Mouse (Mus musculus): Measurements from ENCODE around the gene Cilp2.

- no peak for TF ChIP-seq ZNF384 (IDR thresholded peaks at IDR 0.05; ENCODE audit: low read depth, low read length)
- no peak for TF ChIP-seq MAFK (IDR thresholded peaks at IDR 0.05; ENCODE audit: insufficient read depth, low read depth, low read length)
- no peak for TF ChIP-seq CHD2 (IDR thresholded peaks at IDR 0.05; ENCODE audit: low read depth, low read length)
These were observed 47.1 kb upstream of the Cilp2 start for GRCm38 (mm10) chr8:69934582-69934981.
